Mouse (Mus musculus): ENCODE data around the gene Dyx1c1.

DNA sequence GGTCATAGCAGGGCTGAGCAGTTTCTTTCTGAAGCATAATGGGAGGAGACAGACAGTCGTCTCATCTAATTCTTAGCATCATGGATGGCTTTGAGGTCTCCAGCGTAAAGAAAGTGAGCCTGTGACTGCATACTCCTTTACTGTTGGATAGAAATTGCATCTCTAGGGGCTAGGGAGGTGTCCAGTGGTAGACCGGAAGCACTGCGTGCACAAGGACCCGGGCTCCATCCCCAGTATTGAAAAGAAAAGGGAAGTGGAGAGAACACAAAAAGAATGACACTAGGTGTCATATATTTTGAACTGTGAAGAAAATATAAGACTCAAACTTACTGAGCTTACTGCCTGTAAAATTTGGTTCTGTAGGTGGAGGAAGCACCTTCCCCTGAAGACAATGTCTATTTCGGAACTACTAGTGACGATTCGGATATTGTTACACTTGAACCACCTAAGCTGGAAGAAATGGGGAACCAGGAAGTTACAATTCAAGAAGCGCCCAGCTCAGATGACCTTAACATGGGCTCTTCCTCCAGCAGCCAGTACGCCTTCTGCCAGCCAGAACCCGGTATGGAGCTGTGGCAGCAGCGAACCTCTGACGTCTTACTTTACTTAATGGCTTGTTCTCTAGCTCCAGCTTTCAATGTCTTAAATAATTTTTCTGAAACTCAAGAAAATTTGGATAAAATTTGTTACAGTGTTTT lies 42.9 kb downstream of the Dyx1c1 start:
- TF ChIP-seq CTCF (IDR thresholded peaks at IDR 0.05; ENCODE audit: low read depth) (no peak), EP300 (optimal IDR thresholded peaks at IDR 0.05) (no peak)
